Mouse (Mus musculus) limb, embryonic 14.5 days (tissue): ENCODE data around the gene Plekhm2. TPM values are rescaled to one million over a fixed set of nuclear protein-coding genes. Genes with fewer than 3 reads are reported as not detected.
A peak's percentile ranks its signal among the peaks of the same experiment; 100 is the strongest.

Experiments
- ATAC-seq: fragments of 200-750 bp; cut with Nextera tagmentation; 2 replicates; pipeline ENCODE4 v1.8.0; 2017; ENCODE audit warnings: low read depth, moderate number of reproducible peaks, moderate TSS enrichment; ENCODE audit not compliant: low FRiP score
- DNase-seq: peaks from one replicate; pipeline ENCODE4 v3.0.0-alpha.2; 2015; ENCODE audit warnings: low spot score
- H3K27ac ChIP-seq: fragments of 300-500 bp; sonication (generic); replicated peaks from 2 replicates; pipeline ENCODE4 v1.5.1; 2014; ENCODE audit warnings: low read depth, mild to moderate bottlenecking, low read length, moderate library complexity, mixed read lengths
- H3K27me3 ChIP-seq: fragments of 300-500 bp; sonication (generic); 2 replicates; pipeline ENCODE4 v1.6.1; 2014; ENCODE audit warnings: low read length, mixed read lengths; ENCODE audit not compliant: control insufficient read depth, insufficient read depth
- H3K36me3 ChIP-seq: fragments of 300-500 bp; sonication (generic); 2 replicates; pipeline ENCODE4 v1.6.1; 2014; ENCODE audit warnings: mild to moderate bottlenecking, low read length, moderate library complexity, mixed read lengths; ENCODE audit not compliant: control insufficient read depth, insufficient read depth
- H3K4me1 ChIP-seq: fragments of 300-500 bp; sonication (generic); 2 replicates; pipeline ENCODE4 v1.6.1; 2014; ENCODE audit warnings: antibody characterized with exemption, low read length, mixed read lengths; ENCODE audit not compliant: control insufficient read depth, insufficient read depth
- H3K4me2 ChIP-seq: fragments of 300-500 bp; sonication (generic); replicated peaks from 2 replicates; pipeline ENCODE4 v1.6.1; 2014; ENCODE audit warnings: low read depth, mild to moderate bottlenecking, low read length, moderate library complexity; ENCODE audit not compliant: severe bottlenecking
- H3K4me3 ChIP-seq: fragments of 300-500 bp; sonication (generic); replicated peaks from 2 replicates; pipeline ENCODE4 v1.5.1; 2014; ENCODE audit warnings: low read length
- H3K9ac ChIP-seq: fragments of 300-500 bp; sonication (generic); 2 replicates; pipeline ENCODE4 v1.6.1; 2014; ENCODE audit warnings: mild to moderate bottlenecking, low read depth, low read length, moderate library complexity; ENCODE audit not compliant: severe bottlenecking
- H3K9me3 ChIP-seq: fragments of 300-500 bp; sonication (generic); 2 replicates; pipeline ENCODE4 v1.6.1; 2016; ENCODE audit warnings: low read length; ENCODE audit not compliant: control insufficient read depth
- POLR2A ChIP-seq: fragments of 200-500 bp; IDR thresholded peaks from 2 replicates; pipeline ENCODE4 v1.8.0; 2012; ENCODE audit warnings: inconsistent platforms, mild to moderate bottlenecking, moderate library complexity, borderline replicate concordance; ENCODE audit not compliant: insufficient read depth, insufficient read length; ENCODE audit errors: extremely low read depth
- WGBS: fragments of 180-500 bp; shearing (Covaris S2); extraction: QIAGEN DNeasy Blood & Tissue Kit; methylation state at CpG from one replicate; pipeline ENCODE4 v1.1.7; 2014; 5-methylcytosine and 5-hydroxymethylcytosine counted together
- polyA plus RNA-seq, 2 experiments: library from polyadenylated mRNA; depleted of rRNA in 1 of 2; stranded (reverse) in 1 of 2; unstranded in 1 of 2; fragments of >200 nt; fragmentation: Nextera tagmentation in 1 of 2; extraction: Ambion mirVana in 1 of 2; gene quantifications; 2 replicates each; pipeline versions ENCODE4 v1.2.1 to v1.2.3; 2012 to 2014

Gene Plekhm2
- polyA plus RNA-seq, 2 experiments, result 4.9 to 51.8 TPM

DNA sequence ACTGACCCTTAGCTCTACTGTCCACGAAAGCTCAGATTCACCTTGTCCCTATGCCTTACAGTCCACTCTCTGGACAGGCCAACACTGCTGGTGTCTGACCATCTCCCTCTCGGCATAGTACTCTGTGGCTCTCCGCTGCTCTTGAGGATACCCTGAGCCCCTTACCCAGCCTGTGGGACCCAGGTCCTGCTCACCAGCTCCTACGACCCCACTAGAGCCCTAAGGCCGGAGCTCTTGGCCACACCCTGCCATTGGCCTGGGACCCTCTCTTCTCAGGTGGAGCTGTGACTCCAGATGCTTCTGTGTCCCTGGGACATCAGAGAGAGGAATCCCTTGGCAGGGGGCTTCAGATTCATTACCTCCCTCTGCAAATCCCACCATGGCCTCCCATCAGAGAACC lies 59.3 kb downstream of the Plekhm2 start:
- H3K27me3 ChIP-seq, result no peaks in the 10 kb centered on the region
- H3K9ac ChIP-seq, result no peak overlapping the region
- ATAC-seq (no peak), DNase-seq (no peak)
- WGBS, result 87% methylated on average over 5 of the region's 5 CpGs
- no peaks in the 10 kb centered on the region for H3K36me3 ChIP-seq
- no peak overlapping the region for H3K4me3 ChIP-seq
- H3K4me1 ChIP-seq, result peaks cover 6% of the 10 kb centered on the region; the same call in 1 of the 2 replicates
- TF ChIP-seq POLR2A, result no peak
- H3K4me2 ChIP-seq, result no peak overlapping the region
- H3K9me3 ChIP-seq, result no peaks in the 10 kb centered on the region
- H3K27ac ChIP-seq, result no peak overlapping the region

DNA sequence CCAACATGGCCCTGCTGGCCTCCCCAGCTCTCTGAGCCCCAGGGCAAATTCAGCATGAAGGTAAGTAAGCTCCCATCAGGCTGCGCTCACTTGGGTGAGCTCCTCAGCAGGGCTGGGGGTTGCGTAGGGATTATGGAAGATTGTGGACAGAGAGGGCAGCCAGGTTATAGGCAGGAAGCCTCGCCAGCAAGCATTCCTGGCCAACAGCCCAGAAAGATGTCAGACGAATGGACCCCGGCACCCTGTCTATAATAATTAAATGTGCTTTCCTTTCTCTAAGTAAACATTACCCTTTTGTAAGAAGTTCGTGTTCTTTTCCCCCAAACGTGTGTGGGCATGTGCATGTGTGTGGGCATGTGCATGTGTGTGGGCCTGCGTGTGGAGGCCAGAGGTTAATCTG lies 60.2 kb downstream of the Plekhm2 start:
- H3K4me3 ChIP-seq, result no peak overlapping the region
- H3K9me3 ChIP-seq, result no peaks in the 10 kb centered on the region
- TF ChIP-seq POLR2A, result no peak
- ATAC-seq (no peak), DNase-seq (no peak)
- H3K4me2 ChIP-seq, result no peak overlapping the region
- WGBS, result 39% methylated on average over 8 of the region's 8 CpGs
- H3K27ac ChIP-seq, result no peak overlapping the region
- H3K9ac ChIP-seq, result no peak overlapping the region
- no peaks in the 10 kb centered on the region for H3K36me3 ChIP-seq
- no peaks in the 10 kb centered on the region for H3K27me3 ChIP-seq
- H3K4me1 ChIP-seq, result peaks cover 12% of the 10 kb centered on the region; the same call in 1 of the 2 replicates

DNA sequence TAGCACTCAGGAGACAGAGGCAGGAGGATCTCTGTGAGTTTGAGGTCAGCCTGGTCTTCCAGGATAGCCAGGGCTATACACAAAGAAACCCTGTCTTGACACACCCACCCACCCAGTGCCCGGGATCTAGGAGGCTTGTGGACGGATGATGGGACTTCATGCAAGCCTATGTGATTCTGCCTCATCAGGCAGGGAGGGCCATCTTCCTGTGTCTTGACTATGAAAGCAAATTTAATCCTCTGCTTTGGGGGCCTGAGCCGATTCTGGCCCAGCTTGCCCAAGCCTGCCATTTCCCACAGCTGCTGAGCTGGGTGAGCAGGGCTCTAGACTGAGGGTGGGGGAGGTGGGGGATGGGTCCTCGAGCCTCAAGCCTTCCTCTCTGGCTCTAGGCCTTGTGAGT lies 60.8 kb downstream of the Plekhm2 start:
- 73% methylated on average over 4 of the region's 4 CpGs for WGBS

DNA sequence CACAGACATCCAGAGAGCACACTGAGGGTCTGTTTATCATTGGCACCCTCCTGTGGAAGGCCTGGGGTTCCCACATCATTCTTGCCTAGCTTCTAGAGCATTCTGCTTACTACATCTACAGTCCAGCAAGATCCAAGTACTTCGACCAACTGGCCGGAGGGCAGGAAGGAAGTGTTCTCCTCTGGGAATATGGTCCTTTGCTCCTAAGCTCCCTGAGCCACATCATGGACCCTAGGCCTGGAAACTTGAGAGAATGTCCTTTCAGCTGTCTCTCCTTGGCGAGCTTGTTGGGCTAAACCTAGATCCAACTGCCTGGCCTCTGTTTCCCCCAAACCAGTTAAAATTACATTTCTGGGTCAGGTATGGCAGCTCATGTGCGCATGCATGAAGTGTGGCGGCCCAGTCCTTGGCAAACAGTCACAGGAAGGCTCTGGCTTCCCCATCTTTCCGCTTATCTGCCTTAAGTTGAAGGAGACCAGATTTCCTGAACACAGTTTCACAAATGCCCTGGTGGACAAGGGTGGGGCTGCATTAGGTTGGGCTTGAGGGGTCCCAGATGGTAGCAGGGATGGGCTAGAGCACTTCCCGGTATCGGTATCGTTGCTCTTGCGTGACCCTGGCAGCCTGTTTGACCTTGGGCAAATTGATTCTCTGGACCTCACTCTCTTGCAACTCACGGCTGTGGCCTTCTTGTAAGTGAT lies 62.0 kb downstream of the Plekhm2 start:
- no peak for ATAC-seq
- no peak for TF ChIP-seq POLR2A
- Histone ChIP-seq H3K9me3 (no peaks in the 10 kb centered on the region), H3K4me1 (peaks cover 23% of the 10 kb centered on the region; the same call in 1 of the 2 replicates), H3K9ac (no peak overlapping the region), H3K27ac (no peak overlapping the region), H3K27me3 (no peaks in the 10 kb centered on the region), H3K4me2 (no peak overlapping the region), H3K4me3 (no peak overlapping the region), H3K36me3 (no peaks in the 10 kb centered on the region)
- no peak for DNase-seq
- WGBS, result 77% methylated on average over 11 of the region's 11 CpGs

More for the DNA sequence above, 60.8 kb downstream of the Plekhm2 start:
- peaks cover 14% of the 10 kb centered on the region; the same call in 1 of the 2 replicates for H3K4me1 ChIP-seq
- H3K27ac ChIP-seq, result no peak overlapping the region
- H3K9me3 ChIP-seq, result no peaks in the 10 kb centered on the region
- H3K4me2 ChIP-seq, result no peak overlapping the region
- no peaks in the 10 kb centered on the region for H3K27me3 ChIP-seq
- DNase-seq (no peak), ATAC-seq (no peak)
- H3K9ac ChIP-seq, result no peak overlapping the region
- no peaks in the 10 kb centered on the region for H3K36me3 ChIP-seq
- no peak for TF ChIP-seq POLR2A
- H3K4me3 ChIP-seq, result no peak overlapping the region

DNA sequence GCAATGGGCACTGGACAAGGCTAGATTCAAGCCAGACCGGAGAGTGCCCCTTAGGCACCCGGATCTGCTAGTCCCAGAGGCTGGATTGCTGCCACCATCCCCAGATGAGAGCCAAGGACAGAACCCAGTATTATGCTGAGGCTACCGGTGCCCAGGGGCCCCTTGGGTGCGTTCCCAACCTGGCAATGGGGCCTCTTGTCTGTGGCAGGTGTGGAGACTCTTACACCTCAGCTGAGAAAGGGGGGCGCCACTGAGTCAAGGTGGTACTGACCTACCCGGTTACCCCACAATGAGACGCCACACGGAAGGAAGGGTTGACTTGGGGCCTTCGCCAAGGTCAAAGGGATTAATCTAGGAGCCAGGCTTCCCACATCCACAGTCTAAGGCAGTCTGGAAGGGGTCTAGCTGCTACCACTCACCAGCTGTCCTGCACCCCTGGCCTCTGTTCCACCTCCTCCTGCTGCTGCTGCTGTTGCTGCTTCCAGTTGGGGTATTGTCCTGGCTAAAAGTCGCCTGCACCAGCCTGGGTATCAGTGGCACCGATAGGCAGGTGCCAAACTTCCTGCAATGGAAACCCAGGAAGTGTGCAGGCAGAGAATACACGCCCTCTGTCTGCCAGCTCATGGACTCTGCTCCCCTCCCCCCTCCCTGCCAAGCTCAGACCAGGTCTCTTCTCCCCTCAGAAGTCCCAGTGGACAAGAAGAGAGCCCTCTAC lies 63.4 kb downstream of the Plekhm2 start:
- Histone ChIP-seq H3K9ac (no peak overlapping the region), H3K27ac (peak overlapping the region; percentile 26; the same call in 1 of the 2 replicates), H3K9me3 (no peaks in the 10 kb centered on the region), H3K36me3 (no peaks in the 10 kb centered on the region), H3K4me2 (no peak overlapping the region), H3K4me3 (no peak overlapping the region), H3K4me1 (peaks cover 23% of the 10 kb centered on the region; the same call in 1 of the 2 replicates), H3K27me3 (no peaks in the 10 kb centered on the region)
- 80% methylated on average over 12 of the region's 12 CpGs for WGBS
- no peak for ATAC-seq
- no peak for TF ChIP-seq POLR2A
- DNase-seq, result no peak
